Mouse (Mus musculus) forebrain, embryonic 13.5 days (tissue): ENCODE measurements at regions not wholly inside any gene's neighbourhood (a gene's known extent, or its start where the extent isn't known, plus 50 kb on each side); places are given as distances from the start of the nearest gene placed in this dataset.

Source experiments
- ATAC-seq: fragments of 200-750 bp; cut with Nextera tagmentation; 2 replicates; pipeline ENCODE4 v1.8.0; 2017
- H3K27ac ChIP-seq: fragments of 300-500 bp; sonication (generic); 2 replicates; pipeline ENCODE4 v1.5.1; 2015; ENCODE audit warnings: inconsistent platforms, mild to moderate bottlenecking, moderate library complexity
- H3K27me3 ChIP-seq: fragments of 300-500 bp; sonication (generic); 2 replicates; pipeline ENCODE4 v1.6.1; 2015; ENCODE audit warnings: mild to moderate bottlenecking, inconsistent platforms
- H3K36me3 ChIP-seq: fragments of 300-500 bp; sonication (generic); 2 replicates; pipeline ENCODE4 v1.6.1; 2015; ENCODE audit warnings: mild to moderate bottlenecking, inconsistent platforms; ENCODE audit not compliant: poor library complexity, severe bottlenecking
- H3K4me1 ChIP-seq: fragments of 300-500 bp; sonication (generic); 2 replicates; pipeline ENCODE4 v1.6.1; 2015; ENCODE audit warnings: inconsistent platforms
- H3K4me2 ChIP-seq: fragments of 300-500 bp; sonication (generic); 2 replicates; pipeline ENCODE4 v1.6.1; 2015; ENCODE audit warnings: inconsistent platforms, mild to moderate bottlenecking, moderate library complexity
- H3K4me3 ChIP-seq: fragments of 300-500 bp; sonication (generic); 2 replicates; pipeline ENCODE4 v1.5.1; 2015; ENCODE audit warnings: mild to moderate bottlenecking, inconsistent platforms
- H3K9ac ChIP-seq: fragments of 300-500 bp; sonication (generic); 2 replicates; pipeline ENCODE4 v1.6.1; 2015; ENCODE audit warnings: mild to moderate bottlenecking, inconsistent platforms
- H3K9me3 ChIP-seq: fragments of 300-500 bp; sonication (generic); replicated peaks from 2 replicates; pipeline ENCODE4 v1.6.1; 2016; ENCODE audit warnings: inconsistent platforms
- WGBS: fragments of 180-500 bp; shearing (Covaris S2); methylation state at CpG from one replicate; pipeline ENCODE4 v1.1.7; 2015; 5-methylcytosine and 5-hydroxymethylcytosine counted together

DNA sequence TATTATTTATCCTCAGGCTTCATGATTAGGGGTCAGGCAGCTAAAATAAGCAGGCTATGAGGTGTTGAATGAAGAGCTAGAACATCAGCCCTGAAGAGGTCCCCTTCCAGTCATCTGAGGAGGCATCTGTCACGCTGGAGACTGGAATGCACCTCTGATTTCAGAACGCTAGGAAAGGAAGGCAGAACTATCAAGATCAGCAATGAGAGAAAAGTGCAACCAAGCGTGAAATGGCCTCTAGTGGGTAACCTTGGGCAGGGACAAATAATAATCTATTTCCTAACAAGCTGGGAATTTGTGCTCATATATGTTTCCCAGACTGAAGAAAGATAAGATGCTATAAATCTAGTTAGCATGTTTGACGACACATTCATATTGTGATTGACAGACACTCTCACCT lies 1034.0 kb upstream of the Slc10a2 start:
- Histone ChIP-seq H3K27ac (no peak overlapping the region), H3K4me3 (no peak overlapping the region), H3K9ac (no peak overlapping the region), H3K27me3 (no peaks in the 10 kb centered on the region), H3K4me1 (no peaks in the 10 kb centered on the region), H3K9me3 (no peaks in the 10 kb centered on the region), H3K36me3 (no peaks in the 10 kb centered on the region), H3K4me2 (no peak overlapping the region)
- 46% methylated on average over 4 of the region's 4 CpGs for WGBS
- ATAC-seq, result no peak

DNA sequence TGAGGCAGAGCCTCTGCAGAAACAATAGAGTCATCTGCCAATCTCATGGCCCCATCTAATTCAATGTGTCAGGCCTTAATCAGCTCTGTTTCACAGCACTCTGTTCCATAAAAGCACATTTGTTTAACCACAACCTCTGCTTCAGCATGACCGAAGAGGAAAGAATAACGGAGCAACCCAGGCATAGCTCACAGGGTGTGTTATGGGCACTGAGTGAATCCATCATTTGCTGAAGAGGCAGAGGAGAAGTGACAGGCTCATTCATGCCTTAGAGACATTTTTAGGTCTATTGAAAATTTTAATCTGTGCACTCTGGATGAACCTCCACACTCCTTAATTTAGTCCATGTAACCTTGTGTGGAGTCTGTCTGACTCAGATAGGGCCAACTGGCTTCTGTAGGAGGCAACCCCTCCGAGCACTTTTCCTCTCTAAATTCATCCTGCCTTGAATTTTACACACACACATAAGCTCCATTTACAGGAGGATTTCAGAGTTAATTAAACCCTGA lies 1027.1 kb upstream of the Slc10a2 start:
- Histone ChIP-seq H3K4me3 (no peak overlapping the region), H3K27ac (no peak overlapping the region; the same call in 1 of the 2 replicates), H3K27me3 (no peaks in the 10 kb centered on the region), H3K4me1 (peaks cover 5% of the 10 kb centered on the region; the same call in 1 of the 2 replicates), H3K9me3 (no peaks in the 10 kb centered on the region), H3K9ac (no peak overlapping the region), H3K4me2 (no peak overlapping the region), H3K36me3 (no peaks in the 10 kb centered on the region)
- ATAC-seq, result peak; percentile 84
- 7% methylated on average over 3 of the region's 3 CpGs for WGBS

DNA sequence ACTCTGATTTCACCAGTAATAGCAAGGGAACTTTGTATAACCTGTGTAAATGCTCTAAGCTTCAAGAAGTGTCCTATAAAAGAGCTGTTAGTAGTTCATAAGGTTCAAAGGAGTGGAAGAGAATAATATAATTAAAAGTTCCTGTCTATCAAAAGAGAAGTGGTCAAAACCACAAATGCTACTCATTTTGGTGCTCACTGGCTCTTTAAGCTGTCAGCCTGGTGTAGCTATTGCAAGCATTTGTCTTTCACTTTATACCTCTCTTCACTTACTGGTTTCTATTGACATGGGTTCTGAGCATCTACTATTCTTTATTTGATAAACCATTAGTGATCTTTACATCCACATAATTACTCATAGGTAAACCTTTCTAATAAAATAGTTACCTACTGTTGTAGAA lies 1020.1 kb upstream of the Slc10a2 start:
- no peaks in the 10 kb centered on the region for H3K27me3 ChIP-seq
- no peak overlapping the region for H3K9ac ChIP-seq
- H3K9me3 ChIP-seq, result no peaks in the 10 kb centered on the region
- no peak overlapping the region for H3K4me2 ChIP-seq
- H3K4me1 ChIP-seq, result no peaks in the 10 kb centered on the region
- H3K36me3 ChIP-seq, result no peaks in the 10 kb centered on the region
- no peak overlapping the region for H3K27ac ChIP-seq
- no peak overlapping the region for H3K4me3 ChIP-seq
- no peak for ATAC-seq

DNA sequence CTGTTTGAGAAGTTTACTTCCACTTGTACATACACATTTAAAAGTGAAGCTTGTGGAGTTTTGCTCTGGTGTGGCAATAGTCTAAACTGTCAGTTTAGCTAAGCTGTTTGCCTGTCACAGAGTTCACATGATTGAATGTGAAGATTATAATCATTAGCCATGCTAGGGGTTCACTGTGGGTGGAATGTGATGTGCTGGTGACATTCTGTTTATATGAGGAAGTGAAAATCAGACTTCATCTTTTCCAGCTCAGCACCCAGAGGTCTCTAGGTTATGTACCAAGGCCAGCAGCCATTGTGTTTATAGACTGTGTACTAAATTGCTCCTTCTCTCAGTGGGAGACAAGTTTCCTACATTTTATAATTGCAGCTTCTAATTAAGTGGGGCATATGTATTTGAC lies 1014.4 kb upstream of the Slc10a2 start:
- H3K36me3 ChIP-seq, result no peaks in the 10 kb centered on the region
- H3K4me3 ChIP-seq, result no peak overlapping the region
- ATAC-seq, result no peak
- H3K4me1 ChIP-seq, result no peaks in the 10 kb centered on the region
- no peak overlapping the region for H3K27ac ChIP-seq
- no peak overlapping the region for H3K4me2 ChIP-seq
- H3K27me3 ChIP-seq, result no peaks in the 10 kb centered on the region
- no peak overlapping the region for H3K9ac ChIP-seq
- H3K9me3 ChIP-seq, result no peaks in the 10 kb centered on the region

DNA sequence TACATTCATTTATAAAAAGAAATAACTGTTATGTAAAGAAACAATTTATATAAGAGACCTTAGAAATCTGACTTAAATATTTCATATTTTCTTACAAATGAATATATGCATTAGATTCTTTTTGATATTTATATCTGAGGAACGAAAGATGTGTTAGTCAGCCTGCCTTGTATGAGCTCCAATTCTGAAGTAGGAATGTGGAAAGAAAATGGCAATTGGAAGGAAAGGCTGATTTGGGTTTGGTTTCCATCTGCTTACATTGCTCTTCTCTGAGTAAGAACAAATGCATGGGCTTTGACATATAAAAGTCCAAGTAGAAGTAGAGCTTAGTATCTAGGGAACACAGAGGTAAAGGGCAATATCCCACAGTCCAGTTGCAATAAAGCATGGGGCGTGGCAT lies 1006.2 kb upstream of the Slc10a2 start:
- H3K27ac ChIP-seq, result no peak overlapping the region
- no peak overlapping the region for H3K9ac ChIP-seq
- ATAC-seq, result no peak
- H3K36me3 ChIP-seq, result no peaks in the 10 kb centered on the region
- no peak overlapping the region for H3K4me3 ChIP-seq
- no peaks in the 10 kb centered on the region for H3K9me3 ChIP-seq
- 81% methylated on average over 2 of the region's 2 CpGs for WGBS
- H3K27me3 ChIP-seq, result no peaks in the 10 kb centered on the region
- H3K4me2 ChIP-seq, result no peak overlapping the region
- H3K4me1 ChIP-seq, result no peaks in the 10 kb centered on the region

DNA sequence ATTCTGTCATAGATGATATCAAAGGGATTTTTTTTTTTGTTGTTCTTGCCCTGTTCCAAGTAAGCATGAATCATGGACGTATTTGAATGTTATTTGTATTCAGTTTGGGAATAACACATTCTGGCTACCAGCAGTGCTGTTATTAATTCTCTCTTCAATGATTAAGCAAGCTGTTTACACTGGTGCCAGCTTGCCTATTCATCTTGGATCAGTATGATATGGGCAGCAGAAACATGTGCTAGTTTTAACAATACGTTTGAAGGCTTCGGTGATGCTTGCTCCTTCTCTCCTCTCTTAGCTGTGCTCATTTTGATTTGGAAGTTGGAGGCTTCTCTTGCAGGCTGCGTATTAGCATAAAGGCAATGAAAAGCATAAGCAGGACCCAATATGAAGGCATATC lies 984.9 kb upstream of the Slc10a2 start:
- WGBS, result 60% methylated on average over 4 of the region's 4 CpGs
- Histone ChIP-seq H3K36me3 (no peaks in the 10 kb centered on the region), H3K9ac (no peak overlapping the region), H3K4me3 (no peak overlapping the region), H3K4me1 (no peaks in the 10 kb centered on the region), H3K4me2 (no peak overlapping the region), H3K9me3 (no peaks in the 10 kb centered on the region), H3K27ac (no peak overlapping the region), H3K27me3 (no peaks in the 10 kb centered on the region)
- peak; percentile 57; the same call in 1 of the 2 replicates for ATAC-seq

DNA sequence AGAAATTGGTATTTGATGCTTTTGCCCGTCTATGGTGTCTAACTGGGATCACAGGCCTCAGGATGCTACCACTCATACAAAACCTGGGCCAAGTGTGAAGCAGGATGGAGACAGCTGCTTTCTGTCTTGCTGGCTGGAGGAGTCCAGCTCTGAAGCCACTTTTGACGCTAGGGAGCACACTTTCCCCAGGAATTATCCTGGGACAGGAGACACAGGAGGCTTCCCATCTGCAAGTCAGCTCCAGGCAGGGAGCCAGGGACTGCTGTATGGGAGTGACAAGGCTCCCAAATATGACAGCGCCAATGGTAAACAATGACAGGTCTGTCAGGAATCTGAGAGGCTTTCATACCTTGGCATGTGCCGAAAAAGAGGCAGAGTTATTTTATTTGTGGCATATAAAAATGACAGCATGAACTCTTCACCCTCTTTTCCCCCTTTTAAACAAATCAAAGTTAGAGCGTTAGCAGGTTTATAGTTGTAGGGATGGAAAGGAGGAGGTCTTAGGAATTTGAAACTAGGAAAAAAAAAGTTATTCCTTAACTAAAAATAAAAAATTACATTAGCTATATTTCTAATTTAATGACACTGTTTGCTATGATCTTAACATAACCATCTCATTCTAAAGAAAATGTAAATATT lies 938.9 kb upstream of the Slc10a2 start:
- no peak overlapping the region for H3K27ac ChIP-seq
- no peaks in the 10 kb centered on the region for H3K27me3 ChIP-seq
- H3K9me3 ChIP-seq, result no peaks in the 10 kb centered on the region
- H3K9ac ChIP-seq, result no peak overlapping the region
- no peaks in the 10 kb centered on the region for H3K4me1 ChIP-seq
- H3K4me2 ChIP-seq, result no peak overlapping the region
- no peaks in the 10 kb centered on the region for H3K36me3 ChIP-seq
- no peak overlapping the region for H3K4me3 ChIP-seq
- ATAC-seq, result peak; percentile 95
- 34% methylated on average over 5 of the region's 5 CpGs for WGBS

DNA sequence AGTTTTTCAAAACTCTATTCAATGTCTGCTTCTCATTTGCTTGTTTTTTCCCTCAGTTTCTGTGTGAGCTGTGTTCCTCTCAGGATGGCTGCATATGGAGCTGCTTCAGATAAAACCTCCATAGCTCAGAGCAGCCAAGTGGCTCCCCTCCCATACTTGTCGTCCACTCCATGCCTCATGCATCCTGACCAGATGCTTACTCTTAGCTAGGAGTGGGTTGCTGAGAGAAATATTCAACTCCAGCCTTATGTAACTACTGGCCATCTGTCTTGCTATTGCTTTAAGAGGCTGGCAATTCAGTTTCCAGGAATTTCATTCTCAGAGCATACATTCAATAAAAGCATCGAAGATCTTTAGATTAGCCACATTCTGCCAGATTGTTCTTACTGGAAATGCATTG lies 907.1 kb upstream of the Slc10a2 start:
- Histone ChIP-seq H3K27ac (no peak overlapping the region), H3K4me3 (no peak overlapping the region), H3K4me1 (no peaks in the 10 kb centered on the region), H3K4me2 (no peak overlapping the region), H3K27me3 (no peaks in the 10 kb centered on the region), H3K9me3 (no peaks in the 10 kb centered on the region), H3K9ac (no peak overlapping the region), H3K36me3 (no peaks in the 10 kb centered on the region)
- WGBS, result 70% methylated on average over 2 of the region's 2 CpGs
- ATAC-seq, result no peak

DNA sequence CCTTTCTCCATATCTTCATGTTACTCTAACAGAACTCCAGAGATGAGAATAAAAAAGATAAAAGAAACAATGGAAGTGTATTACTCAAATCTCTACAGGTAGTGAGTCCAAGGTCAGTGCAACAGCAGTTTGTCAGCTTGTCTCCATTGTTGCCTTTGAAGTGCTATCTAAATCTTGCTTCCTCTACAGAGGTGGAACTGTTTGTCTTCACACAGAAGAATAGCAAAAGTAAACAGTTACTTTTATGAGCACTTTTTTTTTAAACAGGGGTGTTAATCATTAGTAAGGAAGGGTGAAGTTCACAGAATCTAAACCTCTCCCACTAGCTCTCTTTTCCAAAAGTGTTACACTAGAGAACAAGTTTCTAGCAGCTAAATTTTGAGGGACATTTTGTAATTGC lies 906.0 kb upstream of the Slc10a2 start:
- no peak for ATAC-seq
- H3K9ac ChIP-seq, result no peak overlapping the region
- no peaks in the 10 kb centered on the region for H3K36me3 ChIP-seq
- H3K27ac ChIP-seq, result no peak overlapping the region
- no peaks in the 10 kb centered on the region for H3K9me3 ChIP-seq
- no peaks in the 10 kb centered on the region for H3K4me1 ChIP-seq
- no peak overlapping the region for H3K4me3 ChIP-seq
- no peaks in the 10 kb centered on the region for H3K27me3 ChIP-seq
- no peak overlapping the region for H3K4me2 ChIP-seq

DNA sequence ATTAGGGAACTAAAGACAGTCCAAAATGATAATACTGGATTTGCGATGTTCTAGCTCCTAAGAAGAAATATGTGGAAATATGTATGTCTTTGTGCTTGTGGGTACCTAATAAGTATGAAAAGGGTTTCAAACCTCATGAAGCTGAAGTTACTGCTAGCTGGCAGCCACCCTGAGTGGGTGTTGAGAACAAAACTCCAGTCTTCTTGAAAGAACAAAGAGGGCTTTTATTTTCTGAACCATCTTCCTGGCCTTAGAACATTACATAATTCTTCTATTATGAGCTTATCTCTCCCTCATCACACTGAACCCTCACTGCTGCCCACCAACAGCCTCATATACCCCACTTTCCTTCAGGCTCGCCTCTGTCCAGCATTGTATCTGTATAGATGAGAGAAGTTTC lies 905.6 kb upstream of the Slc10a2 start:
- Histone ChIP-seq H3K4me3 (no peak overlapping the region), H3K27me3 (no peaks in the 10 kb centered on the region), H3K27ac (no peak overlapping the region), H3K4me1 (no peaks in the 10 kb centered on the region), H3K9ac (no peak overlapping the region), H3K36me3 (no peaks in the 10 kb centered on the region), H3K9me3 (no peaks in the 10 kb centered on the region), H3K4me2 (no peak overlapping the region)
- 82% methylated on average over 2 of the region's 2 CpGs for WGBS
- no peak for ATAC-seq

DNA sequence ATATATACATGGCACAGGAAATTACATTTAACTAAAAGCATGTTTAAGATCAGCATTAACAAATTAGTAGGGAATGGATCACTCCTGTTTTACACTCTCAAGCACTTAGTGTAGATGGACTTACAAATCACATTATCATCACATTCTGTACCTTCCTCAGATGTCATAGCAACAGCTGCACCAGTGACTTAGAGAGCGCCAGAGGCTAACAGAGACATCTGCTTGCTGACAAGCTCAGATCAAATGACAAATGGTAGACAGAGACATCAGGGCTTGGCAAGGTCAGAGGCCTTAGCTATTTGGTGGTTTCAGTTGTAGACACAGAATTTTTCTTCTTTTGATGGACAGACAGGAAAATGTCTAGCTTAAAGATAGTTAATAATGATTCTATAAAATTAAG lies 897.5 kb upstream of the Slc10a2 start:
- no peaks in the 10 kb centered on the region for H3K27me3 ChIP-seq
- H3K36me3 ChIP-seq, result no peaks in the 10 kb centered on the region
- no peaks in the 10 kb centered on the region for H3K4me1 ChIP-seq
- H3K27ac ChIP-seq, result no peak overlapping the region
- H3K9me3 ChIP-seq, result 0 out of 2 replicates have a peak, but pooled peaks cover 2% of the 10 kb centered on the region
- H3K4me3 ChIP-seq, result no peak overlapping the region
- 88% methylated on average over 1 of the region's 1 CpGs for WGBS
- H3K9ac ChIP-seq, result no peak overlapping the region
- no peak overlapping the region for H3K4me2 ChIP-seq
- ATAC-seq, result no peak

DNA sequence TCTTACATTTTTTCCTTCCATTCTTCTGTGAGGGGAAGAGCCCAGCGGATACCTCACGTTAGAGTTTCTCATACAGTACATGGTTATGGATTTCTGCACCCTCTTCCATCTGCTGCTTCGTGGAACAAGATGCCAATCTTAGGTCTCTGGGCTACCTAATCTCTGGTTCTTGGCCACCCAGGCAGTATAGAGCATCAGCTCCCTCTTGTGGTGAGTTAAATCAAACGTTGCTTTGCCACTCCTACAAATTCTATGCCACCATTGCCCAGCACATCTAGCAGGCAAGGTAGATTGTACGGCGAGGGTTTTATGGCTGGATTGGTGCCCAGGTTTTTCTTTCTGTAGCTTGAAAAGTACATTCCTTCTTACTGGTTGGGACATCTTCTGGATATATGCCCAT lies 889.7 kb upstream of the Slc10a2 start:
- no peak for ATAC-seq
- no peak overlapping the region for H3K9ac ChIP-seq

DNA sequence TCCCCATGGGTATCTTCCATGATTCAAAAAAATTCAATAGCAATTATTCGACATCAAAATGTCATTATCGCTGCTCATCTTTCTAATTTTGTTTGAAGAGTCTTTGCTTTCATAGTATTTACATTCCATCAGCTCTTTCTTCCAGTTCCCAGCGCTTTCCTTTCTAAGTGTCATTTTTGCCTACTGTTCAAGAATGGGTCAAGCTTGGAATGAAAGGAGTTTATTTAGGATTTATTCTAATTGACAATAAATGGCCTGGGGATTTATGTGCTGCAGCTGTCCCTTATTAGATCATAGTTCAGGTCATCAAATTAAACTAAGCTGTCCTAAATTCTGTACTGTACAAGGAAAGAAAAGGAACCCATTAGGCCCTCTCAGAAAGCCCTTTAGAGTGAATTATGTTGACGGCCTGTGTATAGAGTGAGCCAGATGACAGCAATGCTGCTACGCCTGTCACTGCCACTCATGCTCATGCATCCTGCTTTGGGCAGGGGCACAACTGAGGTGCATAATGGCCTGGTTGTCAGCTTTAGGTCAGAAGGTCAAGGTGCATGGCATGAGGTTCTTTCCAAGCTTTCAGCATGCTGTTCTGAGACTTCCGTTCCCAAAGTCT lies 860.4 kb upstream of the Slc10a2 start:
- Histone ChIP-seq H3K27me3 (no peaks in the 10 kb centered on the region), H3K4me1 (no peaks in the 10 kb centered on the region), H3K9me3 (no peaks in the 10 kb centered on the region), H3K27ac (no peak overlapping the region), H3K4me3 (no peak overlapping the region), H3K36me3 (no peaks in the 10 kb centered on the region), H3K9ac (no peak overlapping the region), H3K4me2 (no peak overlapping the region)
- ATAC-seq, result peak; percentile 45; the same call in 1 of the 2 replicates
- WGBS, result 59% methylated on average over 6 of the region's 6 CpGs

More for the DNA sequence above, 889.7 kb upstream of the Slc10a2 start:
- Histone ChIP-seq H3K27me3 (no peaks in the 10 kb centered on the region), H3K4me1 (no peaks in the 10 kb centered on the region), H3K27ac (no peak overlapping the region), H3K4me2 (no peak overlapping the region), H3K4me3 (no peak overlapping the region), H3K36me3 (no peaks in the 10 kb centered on the region), H3K9me3 (0 out of 2 replicates have a peak, but pooled peaks cover 3% of the 10 kb centered on the region)
- WGBS, result 64% methylated on average over 6 of the region's 6 CpGs
